Mouse (Mus musculus) kidney, adult 2 months (tissue): ENCODE results near the gene Vipas39.

ENCODE experiments used
- CTCF ChIP-seq: fragments of 200-500 bp; conservative IDR thresholded peaks from 2 replicates; pipeline ENCODE4 v1.5.1; 2011; ENCODE audit warnings: low read depth, mild to moderate bottlenecking, control low read depth, low read length, moderate library complexity, mixed read lengths; ENCODE audit not compliant: insufficient read depth, insufficient read length
- POLR2A ChIP-seq: fragments of 200-500 bp; IDR thresholded peaks from one replicate; pipeline ENCODE4 v1.6.1; 2011; ENCODE audit warnings: low read depth, low read length, control low read depth

- no peak for TF ChIP-seq POLR2A
- TF ChIP-seq CTCF = no peak
Observed at GRCm38 (mm10) chr12:87266827-87267603, 959 bp upstream of the Vipas39 start.
